Mouse (Mus musculus): Measurements from ENCODE around the gene Gm10282. TPM values are rescaled to one million over a fixed set of nuclear protein-coding genes. Genes with fewer than 3 reads are reported as not detected.
A peak's percentile ranks its signal among the peaks of the same experiment; 100 is the strongest.

Gm10282 gene
- polyA plus RNA-seq, 1 experiment from 2014 or later = 31.5 TPM

GRCm38 (mm10) chr8:72320803-72321583, 15.9 kb upstream of the Gm10282 start:
- DNase-seq (ENCODE audit: low spot score) = no peak
- Histone ChIP-seq H3K4me3 (peak overlapping the region; percentile 61; the same call in 1 of the 2 replicates), H3K9me3 (no peaks in the 10 kb centered on the region), H3K27me3 (ENCODE audit: insufficient read depth, poor library complexity, severe bottlenecking) (peaks cover 64% of the 10 kb centered on the region), H3K27ac (no peak overlapping the region), H3K36me3 (no peaks in the 10 kb centered on the region), H3K4me1 (replicated peaks) (peaks cover 38% of the 10 kb centered on the region)
- WGBS = 61% methylated on average over 25 of the region's 25 CpGs

GRCm38 (mm10) chr8:72319921-72320802, 15.1 kb upstream of the Gm10282 start:
- peak overlapping the region; percentile 61 for H3K4me3 ChIP-seq
- H3K27me3 ChIP-seq (ENCODE audit: insufficient read depth, poor library complexity, severe bottlenecking) = peaks cover 64% of the 10 kb centered on the region
- H3K4me1 ChIP-seq (replicated peaks) = peaks cover 40% of the 10 kb centered on the region
- 7% methylated on average over 55 of the region's 55 CpGs for WGBS
- H3K36me3 ChIP-seq = no peaks in the 10 kb centered on the region
- DNase-seq (ENCODE audit: low spot score) = peak; percentile 28
- no peaks in the 10 kb centered on the region for H3K9me3 ChIP-seq
- H3K27ac ChIP-seq = peak overlapping the region; percentile 56; the same call in 1 of the 2 replicates

- H3K27me3 ChIP-seq (ENCODE audit: insufficient read depth, poor library complexity, severe bottlenecking) = peaks cover 60% of the 10 kb centered on the region
- peak overlapping the region; percentile 56 for H3K27ac ChIP-seq
- H3K4me3 ChIP-seq = peak overlapping the region; percentile 61
- peak; percentile 45 for DNase-seq (ENCODE audit: low spot score)
- peaks cover 40% of the 10 kb centered on the region for H3K4me1 ChIP-seq (replicated peaks)
- H3K9me3 ChIP-seq = no peaks in the 10 kb centered on the region
- no peaks in the 10 kb centered on the region for H3K36me3 ChIP-seq
- under 1% methylated on average over 48 of the region's 48 CpGs for WGBS
Observed at GRCm38 (mm10) chr8:72319397-72319796, 14.3 kb upstream of the Gm10282 start.

- H3K27me3 ChIP-seq (ENCODE audit: insufficient read depth, poor library complexity, severe bottlenecking) = peaks cover 57% of the 10 kb centered on the region
- H3K4me3 ChIP-seq = peak within 1 kb of the TSS; percentile 61
Observed at GRCm38 (mm10) chr8:72318801-72319322, 13.8 kb upstream of the Gm10282 start, which contains the start of gene Klf2. Gene Klf2, plus strand, starts transcription at chr8:72319033.

GRCm38 (mm10) chr8:72317741-72318301, 12.8 kb upstream of the Gm10282 start:
- Histone ChIP-seq H3K4me1 (replicated peaks) (peaks cover 40% of the 10 kb centered on the region), H3K27me3 (ENCODE audit: insufficient read depth, poor library complexity, severe bottlenecking) (peaks cover 48% of the 10 kb centered on the region), H3K4me3 (no peak overlapping the region), H3K9me3 (no peaks in the 10 kb centered on the region), H3K36me3 (no peaks in the 10 kb centered on the region), H3K27ac (no peak overlapping the region)
- WGBS = 46% methylated on average over 5 of the region's 5 CpGs
- no peak for DNase-seq (ENCODE audit: low spot score)

More at GRCm38 (mm10) chr8:72318801-72319322, 13.8 kb upstream of the Gm10282 start, which contains the start of gene Klf2:
- DNase-seq (ENCODE audit: low spot score) = peak; percentile 93
- peaks cover 40% of the 10 kb centered on the region for H3K4me1 ChIP-seq (replicated peaks)
- no peaks in the 10 kb centered on the region for H3K36me3 ChIP-seq
- H3K27ac ChIP-seq = peak within 1 kb of the TSS; percentile 71
- H3K9me3 ChIP-seq = no peaks in the 10 kb centered on the region
- WGBS = under 1% methylated on average over 46 of the region's 46 CpGs

GRCm38 (mm10) chr8:72316053-72316695, 11.1 kb upstream of the Gm10282 start:
- H3K36me3 ChIP-seq = no peaks in the 10 kb centered on the region
- 20% methylated on average over 10 of the region's 10 CpGs for WGBS
- H3K4me1 ChIP-seq (replicated peaks) = peaks cover 40% of the 10 kb centered on the region
- no peak overlapping the region for H3K4me3 ChIP-seq
- DNase-seq (ENCODE audit: low spot score) = peak; percentile 29
- no peak overlapping the region for H3K27ac ChIP-seq
- H3K27me3 ChIP-seq (ENCODE audit: insufficient read depth, poor library complexity, severe bottlenecking) = peaks cover 32% of the 10 kb centered on the region
- no peaks in the 10 kb centered on the region for H3K9me3 ChIP-seq

- Histone ChIP-seq H3K27me3 (ENCODE audit: insufficient read depth, poor library complexity, severe bottlenecking) (peaks cover 6% of the 10 kb centered on the region), H3K36me3 (no peaks in the 10 kb centered on the region), H3K4me3 (no peak overlapping the region), H3K4me1 (replicated peaks) (peaks cover 15% of the 10 kb centered on the region), H3K27ac (no peak overlapping the region), H3K9me3 (no peaks in the 10 kb centered on the region)
- WGBS = 77% methylated on average over 3 of the region's 3 CpGs
- no peak for DNase-seq (ENCODE audit: low spot score)
Observed at GRCm38 (mm10) chr8:72312926-72313518, 8.0 kb upstream of the Gm10282 start.

GRCm38 (mm10) chr8:72310849-72311506, 5.9 kb upstream of the Gm10282 start:
- no peak overlapping the region for H3K4me3 ChIP-seq
- H3K36me3 ChIP-seq = no peaks in the 10 kb centered on the region
- DNase-seq (ENCODE audit: low spot score) = no peak
- no peaks in the 10 kb centered on the region for H3K27me3 ChIP-seq (ENCODE audit: insufficient read depth, poor library complexity, severe bottlenecking)
- WGBS = 60% methylated on average over 8 of the region's 8 CpGs
- no peak overlapping the region for H3K27ac ChIP-seq
- H3K4me1 ChIP-seq (replicated peaks) = peaks cover 2% of the 10 kb centered on the region
- H3K9me3 ChIP-seq = no peaks in the 10 kb centered on the region

- H3K4me1 ChIP-seq (replicated peaks) = no peaks in the 10 kb centered on the region
- H3K27ac ChIP-seq = no peak overlapping the region
- no peak for DNase-seq (ENCODE audit: low spot score)
- no peaks in the 10 kb centered on the region for H3K9me3 ChIP-seq
- 84% methylated on average over 6 of the region's 6 CpGs for WGBS
- no peak overlapping the region for H3K4me3 ChIP-seq
- no peaks in the 10 kb centered on the region for H3K27me3 ChIP-seq (ENCODE audit: insufficient read depth, poor library complexity, severe bottlenecking)
- H3K36me3 ChIP-seq = no peaks in the 10 kb centered on the region
Observed at GRCm38 (mm10) chr8:72308276-72308675, 3.2 kb upstream of the Gm10282 start.

GRCm38 (mm10) chr8:72306913-72307312, 1.9 kb upstream of the Gm10282 start:
- H3K9me3 ChIP-seq = no peaks in the 10 kb centered on the region
- H3K27me3 ChIP-seq (ENCODE audit: insufficient read depth, poor library complexity, severe bottlenecking) = no peaks in the 10 kb centered on the region
- H3K27ac ChIP-seq = no peak overlapping the region
- no peak overlapping the region for H3K4me3 ChIP-seq
- DNase-seq (ENCODE audit: low spot score) = no peak
- H3K4me1 ChIP-seq (replicated peaks) = no peaks in the 10 kb centered on the region
- WGBS = 90% methylated on average over 5 of the region's 5 CpGs
- H3K36me3 ChIP-seq = no peaks in the 10 kb centered on the region

GRCm38 (mm10) chr8:72303633-72304032, 1.4 kb downstream of the Gm10282 start:
- no peak overlapping the region for H3K4me3 ChIP-seq
- 75% methylated on average over 8 of the region's 8 CpGs for WGBS
- H3K4me1 ChIP-seq (replicated peaks) = no peaks in the 10 kb centered on the region
- DNase-seq (ENCODE audit: low spot score) = no peak
- no peaks in the 10 kb centered on the region for H3K9me3 ChIP-seq
- no peaks in the 10 kb centered on the region for H3K27me3 ChIP-seq (ENCODE audit: insufficient read depth, poor library complexity, severe bottlenecking)
- no peaks in the 10 kb centered on the region for H3K36me3 ChIP-seq
- H3K27ac ChIP-seq = no peak overlapping the region

Data from hindbrain, embryonic 10.5 days (tissue).